10 mouse cellular contexts compared by ENCODE assay signal in genomic region chr6:145361109-145361694, GRCm38 (mm10).
DNase-seq lines count a peak whose midpoint lies in the region; ATAC-seq lines count a peak whose summit lies in the region.
"Had no signal": no experiment of that assay in that cellular context is flagged by ENCODE, and none has a peak within 500 bp of the region (broad histone marks: within the 10 kb centered on the region; RNA-seq: fewer than 3 reads in every experiment).

No protein-coding gene starts in this region.

- H3K27me3 ChIP-seq in limb, embryonic 12.5 days, result no peaks in the 10 kb centered on the region

- no peak for ATAC-seq in limb, embryonic 12.5 days (ENCODE audit: insufficient number of reproducible peaks, insufficient read depth, low FRiP score, low TSS enrichment, low read depth)
- no peak for ATAC-seq in granulocyte monocyte progenitor cell, adult 5-6 weeks (replicated peaks; ENCODE audit: poor library complexity, severe bottlenecking)
- ATAC-seq: forebrain, embryonic 14.5 days had no signal

- no peak overlapping the region for H3K4me2 ChIP-seq in limb, embryonic 12.5 days

- H3K27ac ChIP-seq in limb, embryonic 12.5 days, result peak overlapping the region; percentile 56; the same call in 1 of the 2 replicates

- peaks cover 47% of the 10 kb centered on the region for H3K4me1 ChIP-seq in limb, embryonic 12.5 days (replicated peaks)

- peak; percentile 85 for DNase-seq in ZHBTc4 (ENCODE audit: low read depth, low spot score)
- DNase-seq in kidney, adult 11 months, result peak; percentile 31
- peak; percentile 44 for DNase-seq in lung, postnatal 25 days (ENCODE audit: low spot score)
- no peak for DNase-seq in thymus, postnatal 25 days
- DNase-seq in layer of hippocampus, postnatal 36 days, result no peak
- no peak for DNase-seq in left cerebral cortex, postnatal 36 days (ENCODE audit: low spot score in 2 of 2)
- DNase-seq: embryo, embryonic 11 days had no signal

- no peak overlapping the region for H3K4me3 ChIP-seq in limb, embryonic 12.5 days (replicated peaks)

- H3K9ac ChIP-seq in limb, embryonic 12.5 days (replicated peaks), result no peak overlapping the region

- intact Hi-C loops in left cerebral cortex, postnatal 36 days (cut with DNase I), result loop anchor here (2.0 kb wide), 1 partner anchor 432 kb away; no protein-coding TSS in a partner anchor

- H3K9me3 ChIP-seq in limb, embryonic 12.5 days, result peaks cover under 1% of the 10 kb centered on the region; the same call in 1 of the 2 replicates

- 57% methylated on average over 12 of the region's 12 CpGs for WGBS in limb, embryonic 12.5 days

- no peaks in the 10 kb centered on the region for H3K36me3 ChIP-seq in limb, embryonic 12.5 days

Comparison
In these comparisons a context has a peak if more than half of its experiments do, and no peak if none do; other contexts are left out.
1. DNase-seq: peak in ZHBTc4 (single experiment), kidney, adult 11 months (single experiment) and lung, postnatal 25 days (single experiment); none in thymus, postnatal 25 days (single experiment), layer of hippocampus, postnatal 36 days (0 of 2) and left cerebral cortex, postnatal 36 days (0 of 2).